Mouse (Mus musculus) intestine, postnatal 0 days (tissue): ENCODE results near the gene Ahnak. TPM values are rescaled to one million over a fixed set of nuclear protein-coding genes. Genes with fewer than 3 reads are reported as not detected.

ENCODE experiments used
- ATAC-seq: fragments of 200-750 bp; cut with Nextera tagmentation; 2 replicates; pipeline ENCODE4 v1.8.0; 2017; ENCODE audit warnings: mild to moderate bottlenecking, moderate TSS enrichment, moderate library complexity
- H3K27ac ChIP-seq: fragments of 300-500 bp; sonication (generic); 2 replicates; pipeline ENCODE4 v1.5.1; 2014; ENCODE audit warnings: mild to moderate bottlenecking, low read depth, low read length, moderate library complexity
- H3K27me3 ChIP-seq: fragments of 300-500 bp; sonication (generic); replicated peaks from 2 replicates; pipeline ENCODE4 v1.6.1; 2014; ENCODE audit warnings: low read length, mixed read lengths; ENCODE audit not compliant: control insufficient read depth, insufficient read depth
- H3K36me3 ChIP-seq: fragments of 300-500 bp; sonication (generic); 2 replicates; pipeline ENCODE4 v1.6.1; 2014; ENCODE audit warnings: mild to moderate bottlenecking, moderate library complexity; ENCODE audit not compliant: control insufficient read depth, insufficient read depth
- H3K4me1 ChIP-seq: fragments of 300-500 bp; sonication (generic); replicated peaks from 2 replicates; pipeline ENCODE4 v1.6.1; 2014; ENCODE audit warnings: antibody characterized with exemption, low read length, mixed read lengths; ENCODE audit not compliant: control insufficient read depth, insufficient read depth
- H3K4me2 ChIP-seq: fragments of 300-500 bp; sonication (generic); replicated peaks from 2 replicates; pipeline ENCODE4 v1.6.1; 2014; ENCODE audit warnings: low read depth, mild to moderate bottlenecking, moderate library complexity
- H3K4me3 ChIP-seq: fragments of 300-500 bp; sonication (generic); 2 replicates; pipeline ENCODE4 v1.5.1; 2014; ENCODE audit warnings: low read depth, low read length
- H3K9ac ChIP-seq: fragments of 300-500 bp; sonication (generic); 2 replicates; pipeline ENCODE4 v1.6.1; 2014; ENCODE audit warnings: mild to moderate bottlenecking, low read depth, low read length
- H3K9me3 ChIP-seq: fragments of 300-500 bp; sonication (generic); 2 replicates; pipeline ENCODE4 v1.6.1; 2016; ENCODE audit warnings: mixed run types; ENCODE audit not compliant: control insufficient read depth
- CTCF ChIP-seq: sonication (generic); IDR thresholded peaks from 2 replicates; pipeline ENCODE4 v1.5.1; 2016; ENCODE audit warnings: low read depth, mild to moderate bottlenecking, control low read depth, antibody characterized with exemption, moderate library complexity
- WGBS: fragments of 180-500 bp; shearing (Covaris S2); extraction: QIAGEN DNeasy Blood & Tissue Kit; methylation state at CpG from one replicate; pipeline ENCODE4 v1.1.7; 2014; 5-methylcytosine and 5-hydroxymethylcytosine counted together
- polyA plus RNA-seq: library from polyadenylated mRNA; unstranded; fragments of >200 nt; fragmentation: Nextera tagmentation; extraction: Ambion mirVana; gene quantifications from 2 replicates; pipeline ENCODE4 v1.2.1, GENCODE M21; 2015

Ahnak gene
- polyA plus RNA-seq, 1 experiment from 2014 or later, result 26.2 TPM

DNA sequence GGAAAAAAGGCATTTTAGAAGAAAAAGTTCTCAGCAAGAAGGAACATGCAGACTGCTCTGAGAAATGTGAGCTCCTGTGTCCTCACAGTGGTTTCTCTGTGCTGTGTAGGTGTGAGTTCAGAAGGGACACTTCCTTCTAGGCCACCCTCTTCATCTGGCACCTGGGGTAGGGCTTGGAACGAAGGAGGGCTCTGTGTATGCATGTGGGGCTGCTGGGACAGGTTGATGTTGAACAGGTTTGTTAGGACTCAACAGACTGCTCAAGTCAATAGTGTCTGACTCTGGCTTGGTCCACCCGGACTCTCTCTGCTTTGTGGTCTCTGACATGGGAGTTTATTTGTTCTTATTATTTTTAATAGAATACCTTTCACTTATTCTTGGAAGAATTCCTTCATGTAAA lies 81.2 kb downstream of the Ahnak start:
- TF ChIP-seq CTCF, result no peak
- no peak overlapping the region for H3K4me3 ChIP-seq
- peaks cover 11% of the 10 kb centered on the region for H3K4me1 ChIP-seq
- ATAC-seq, result no peak
- H3K27ac ChIP-seq, result peak overlapping the region; percentile 68
- no peaks in the 10 kb centered on the region for H3K27me3 ChIP-seq
- H3K9ac ChIP-seq, result no peak overlapping the region
- 52% methylated on average over 2 of the region's 2 CpGs for WGBS
- no peaks in the 10 kb centered on the region for H3K36me3 ChIP-seq
- H3K4me2 ChIP-seq, result no peak overlapping the region
- H3K9me3 ChIP-seq, result no peaks in the 10 kb centered on the region

DNA sequence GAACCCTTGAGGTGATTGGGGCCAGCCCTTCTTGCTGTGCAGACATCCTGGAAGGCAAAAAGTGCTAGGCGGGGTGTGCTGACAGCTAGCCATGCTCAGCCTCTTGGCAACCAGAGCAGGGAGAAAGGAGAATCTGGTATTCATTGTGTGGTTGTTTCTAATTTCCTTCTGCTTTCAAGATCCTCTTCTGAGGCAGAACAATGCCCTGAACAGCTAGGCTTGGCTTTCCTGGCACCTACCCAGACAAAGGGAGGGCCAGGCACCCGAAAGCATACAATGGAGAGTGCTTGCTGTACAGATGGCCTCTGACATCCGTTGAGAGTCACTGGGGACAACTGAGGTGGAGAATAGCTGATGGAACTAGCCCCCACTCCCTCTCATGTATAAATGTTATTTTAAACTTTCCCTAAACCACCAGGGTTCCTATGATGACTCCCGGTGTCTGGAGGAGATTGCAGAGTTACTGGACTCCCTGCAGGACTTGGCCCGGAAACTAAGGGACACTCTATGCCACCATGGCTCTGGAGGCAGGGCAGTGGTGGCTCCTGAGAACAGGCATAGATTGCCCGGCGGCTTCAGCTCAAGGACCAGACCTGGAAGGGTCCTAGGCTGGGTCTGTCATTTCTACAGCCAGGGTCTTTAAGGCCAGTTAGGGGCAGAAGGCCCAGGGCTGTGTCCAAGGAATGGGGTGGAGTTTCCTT lies 82.5 kb downstream of the Ahnak start:
- H3K27ac ChIP-seq, result peak overlapping the region; percentile 68; the same call in 1 of the 2 replicates
- ATAC-seq, result no peak
- H3K9me3 ChIP-seq, result no peaks in the 10 kb centered on the region
- no peak overlapping the region for H3K4me2 ChIP-seq
- H3K4me3 ChIP-seq, result no peak overlapping the region
- no peaks in the 10 kb centered on the region for H3K36me3 ChIP-seq
- H3K27me3 ChIP-seq, result no peaks in the 10 kb centered on the region
- no peak overlapping the region for H3K9ac ChIP-seq
- TF ChIP-seq CTCF, result no peak
- WGBS, result 47% methylated on average over 7 of the region's 7 CpGs
- H3K4me1 ChIP-seq, result peaks cover 8% of the 10 kb centered on the region

DNA sequence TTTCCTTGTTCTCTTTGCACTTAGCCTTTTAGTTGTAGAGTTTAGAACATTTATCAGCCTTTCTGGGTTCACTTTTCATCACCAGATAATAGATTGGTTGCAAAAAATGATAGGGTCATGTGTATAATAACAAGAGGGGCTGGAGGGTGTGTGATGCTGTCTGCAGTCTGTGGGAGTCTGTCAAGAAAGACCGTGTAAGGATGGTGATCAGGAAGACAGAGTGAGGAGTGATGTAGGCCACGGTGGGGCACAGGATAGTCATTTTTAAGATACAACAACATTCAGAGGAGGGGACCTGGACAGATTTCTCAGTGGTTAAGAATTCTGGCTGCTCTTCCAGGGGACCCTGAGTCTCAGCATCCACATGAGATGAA lies 83.1 kb downstream of the Ahnak start:
- no peaks in the 10 kb centered on the region for H3K27me3 ChIP-seq
- ATAC-seq, result no peak
- no peaks in the 10 kb centered on the region for H3K9me3 ChIP-seq
- no peak overlapping the region for H3K4me3 ChIP-seq
- no peak for TF ChIP-seq CTCF
- H3K27ac ChIP-seq, result peak overlapping the region; percentile 11; the same call in 1 of the 2 replicates
- H3K4me1 ChIP-seq, result peaks cover 8% of the 10 kb centered on the region; the same call in 1 of the 2 replicates
- no peak overlapping the region for H3K4me2 ChIP-seq
- H3K9ac ChIP-seq, result no peak overlapping the region
- no peaks in the 10 kb centered on the region for H3K36me3 ChIP-seq
- WGBS, result 71% methylated on average over 2 of the region's 2 CpGs

DNA sequence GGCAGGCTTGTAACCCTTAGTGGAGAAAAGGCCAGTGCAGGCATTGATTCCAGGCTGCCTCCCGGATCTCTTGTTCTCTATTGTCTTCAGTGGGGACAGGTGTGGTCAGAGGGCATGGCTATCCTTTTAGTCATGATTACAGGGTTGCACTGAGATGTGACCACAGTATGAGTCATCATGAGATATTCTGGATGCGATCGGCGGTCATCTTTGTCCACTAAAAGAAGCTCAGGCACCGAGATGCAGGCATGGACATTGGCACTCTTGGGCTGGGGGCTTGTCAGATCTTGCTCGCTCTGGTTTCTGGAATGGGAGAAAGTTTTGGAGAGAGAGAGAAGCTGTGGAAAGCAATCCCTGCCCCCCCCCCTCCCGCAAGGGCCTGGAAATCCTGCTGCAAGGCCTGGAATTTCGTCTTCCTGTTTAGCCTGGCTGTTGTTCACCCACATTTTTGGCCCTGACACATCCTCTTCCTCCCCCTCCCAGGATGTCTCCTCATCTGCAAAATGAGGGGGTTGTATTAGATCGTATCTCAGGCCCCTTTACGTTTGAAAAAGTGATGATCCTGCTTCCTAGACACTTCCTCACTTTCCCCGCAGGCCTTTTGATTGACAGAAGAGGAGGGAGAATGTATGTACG lies 84.8 kb downstream of the Ahnak start:
- Histone ChIP-seq H3K9ac (no peak overlapping the region), H3K9me3 (no peaks in the 10 kb centered on the region), H3K4me2 (no peak overlapping the region), H3K4me3 (no peak overlapping the region), H3K36me3 (no peaks in the 10 kb centered on the region), H3K27me3 (no peaks in the 10 kb centered on the region), H3K27ac (no peak overlapping the region), H3K4me1 (peaks cover 8% of the 10 kb centered on the region; the same call in 1 of the 2 replicates)
- no peak for ATAC-seq
- WGBS, result 68% methylated on average over 12 of the region's 12 CpGs
- no peak for TF ChIP-seq CTCF

DNA sequence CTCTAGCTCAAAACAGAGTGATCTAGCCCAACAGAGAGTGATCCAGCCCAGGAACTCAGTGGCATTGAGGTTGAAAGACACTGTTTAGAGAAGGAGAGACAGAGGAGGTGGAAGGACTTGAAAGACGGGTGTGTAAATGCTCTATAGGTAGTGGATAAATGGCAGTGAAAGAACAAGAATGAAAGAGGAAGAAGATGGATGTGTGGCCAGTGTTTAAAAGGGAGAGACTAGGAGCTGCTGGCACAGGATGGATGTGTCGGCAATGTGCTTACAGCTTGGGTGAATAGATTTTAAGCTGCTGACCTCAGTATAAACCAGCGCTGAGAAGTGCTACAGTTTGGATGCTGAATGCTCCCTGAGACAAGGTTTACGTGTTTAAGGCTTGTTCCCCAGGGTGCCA lies 85.3 kb downstream of the Ahnak start:
- H3K27ac ChIP-seq, result no peak overlapping the region
- H3K4me1 ChIP-seq, result peaks cover 8% of the 10 kb centered on the region; the same call in 1 of the 2 replicates
- H3K9me3 ChIP-seq, result no peaks in the 10 kb centered on the region
- WGBS, result 67% methylated on average over 4 of the region's 4 CpGs
- no peak for ATAC-seq
- H3K4me2 ChIP-seq, result no peak overlapping the region
- no peaks in the 10 kb centered on the region for H3K36me3 ChIP-seq
- H3K9ac ChIP-seq, result no peak overlapping the region
- TF ChIP-seq CTCF, result no peak
- no peak overlapping the region for H3K4me3 ChIP-seq
- no peaks in the 10 kb centered on the region for H3K27me3 ChIP-seq

DNA sequence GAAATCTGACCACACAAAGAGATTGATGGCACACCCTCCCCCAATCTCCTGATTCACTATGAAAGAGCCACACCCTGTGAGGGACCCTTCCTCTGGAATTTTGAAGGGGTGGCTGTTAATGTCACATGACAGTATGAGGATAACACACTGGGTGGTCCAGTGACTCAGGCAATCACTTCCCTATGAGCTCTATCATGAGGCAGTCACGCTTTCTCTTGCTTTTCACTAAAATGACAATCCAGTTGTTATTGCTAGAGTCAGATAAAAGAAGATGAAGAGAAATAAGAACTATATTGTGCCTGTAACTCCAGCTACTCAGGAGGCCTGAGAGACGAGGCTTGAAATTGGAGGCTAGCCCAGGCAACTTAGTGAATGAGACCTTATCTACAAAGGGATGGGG lies 86.5 kb downstream of the Ahnak start:
- Histone ChIP-seq H3K4me3 (no peak overlapping the region), H3K36me3 (no peaks in the 10 kb centered on the region), H3K27ac (no peak overlapping the region), H3K9me3 (no peaks in the 10 kb centered on the region), H3K4me1 (peaks cover 7% of the 10 kb centered on the region; the same call in 1 of the 2 replicates), H3K27me3 (no peaks in the 10 kb centered on the region), H3K4me2 (no peak overlapping the region), H3K9ac (no peak overlapping the region)
- 74% methylated on average over 2 of the region's 2 CpGs for WGBS
- ATAC-seq, result no peak
- no peak for TF ChIP-seq CTCF
